Mouse (Mus musculus): Measurements from ENCODE around the gene Ttll5. TPM values are rescaled to one million over a fixed set of nuclear protein-coding genes. Genes with fewer than 3 reads are reported as not detected.

The Ttll5 gene
- polyA plus RNA-seq, 1 experiment from 2014 or later: 3.7 TPM

GRCm38 (mm10) chr12:85859511-85860189, 35.2 kb downstream of the Ttll5 start:
- H3K4me1 ChIP-seq (replicated peaks; ENCODE audit: control insufficient read depth, insufficient read depth): no peaks in the 10 kb centered on the region
- no peak overlapping the region for H3K4me2 ChIP-seq (replicated peaks; ENCODE audit: low read depth)
- H3K9me3 ChIP-seq (ENCODE audit: control insufficient read depth, low read length): no peaks in the 10 kb centered on the region
- no peaks in the 10 kb centered on the region for H3K36me3 ChIP-seq (ENCODE audit: control insufficient read depth, insufficient read depth, low read length)
- ATAC-seq (ENCODE audit: low FRiP score, low TSS enrichment) (no peak), DNase-seq (ENCODE audit: low spot score) (no peak)
- WGBS: 33% methylated on average over 3 of the region's 3 CpGs
- 0 out of 2 replicates have a peak overlapping the region, but pooled peaks have one; percentile 40 for H3K27ac ChIP-seq (replicated peaks)
- no peak overlapping the region for H3K9ac ChIP-seq (ENCODE audit: low read length)
- H3K27me3 ChIP-seq (ENCODE audit: control insufficient read depth, insufficient read depth, low read length): no peaks in the 10 kb centered on the region
- H3K4me3 ChIP-seq (ENCODE audit: low read depth, low read length): no peak overlapping the region
- TF ChIP-seq CTCF (IDR thresholded peaks at IDR 0.05; ENCODE audit: low read depth): no peak
- no peak for TF ChIP-seq EP300 (optimal IDR thresholded peaks at IDR 0.05)

GRCm38 (mm10) chr12:85862514-85862913, 38.1 kb downstream of the Ttll5 start:
- no peak for DNase-seq (ENCODE audit: low spot score)
- no peaks in the 10 kb centered on the region for H3K27me3 ChIP-seq (ENCODE audit: control insufficient read depth, insufficient read depth, low read length)
- no peaks in the 10 kb centered on the region for H3K36me3 ChIP-seq (ENCODE audit: control insufficient read depth, insufficient read depth, low read length)
- H3K27ac ChIP-seq (replicated peaks): no peak overlapping the region
- H3K4me1 ChIP-seq (replicated peaks; ENCODE audit: control insufficient read depth, insufficient read depth): no peaks in the 10 kb centered on the region
- H3K4me2 ChIP-seq (replicated peaks; ENCODE audit: low read depth): no peak overlapping the region
- no peaks in the 10 kb centered on the region for H3K9me3 ChIP-seq (ENCODE audit: control insufficient read depth, low read length)
- WGBS: 25% methylated on average over 2 of the region's 2 CpGs
- no peak for ATAC-seq (ENCODE audit: low FRiP score, low TSS enrichment)
- TF ChIP-seq EP300 (optimal IDR thresholded peaks at IDR 0.05): no peak
- no peak for TF ChIP-seq CTCF (IDR thresholded peaks at IDR 0.05; ENCODE audit: low read depth)
- H3K4me3 ChIP-seq (ENCODE audit: low read depth, low read length): no peak overlapping the region
- H3K9ac ChIP-seq (ENCODE audit: low read length): no peak overlapping the region

- H3K27ac ChIP-seq (replicated peaks): no peak overlapping the region
- DNase-seq (ENCODE audit: low spot score): no peak
- 71% methylated on average over 3 of the region's 3 CpGs for WGBS
These were observed 41.1 kb downstream of the Ttll5 start for GRCm38 (mm10) chr12:85865526-85865925.

GRCm38 (mm10) chr12:85866624-85867023, 42.2 kb downstream of the Ttll5 start:
- Histone ChIP-seq H3K27me3 (ENCODE audit: control insufficient read depth, insufficient read depth, low read length) (no peaks in the 10 kb centered on the region), H3K36me3 (ENCODE audit: control insufficient read depth, insufficient read depth, low read length) (no peaks in the 10 kb centered on the region), H3K9me3 (ENCODE audit: control insufficient read depth, low read length) (no peaks in the 10 kb centered on the region), H3K4me1 (replicated peaks; ENCODE audit: control insufficient read depth, insufficient read depth) (no peaks in the 10 kb centered on the region; the same call in none of the 2 replicates), H3K4me2 (replicated peaks; ENCODE audit: low read depth) (no peak overlapping the region), H3K27ac (replicated peaks) (no peak overlapping the region), H3K4me3 (ENCODE audit: low read depth, low read length) (no peak overlapping the region), H3K9ac (ENCODE audit: low read length) (no peak overlapping the region)
- peak; percentile 93 for ATAC-seq (ENCODE audit: low FRiP score, low TSS enrichment)
- DNase-seq (ENCODE audit: low spot score): peak; percentile 64
- 53% methylated on average over 4 of the region's 4 CpGs for WGBS
- TF ChIP-seq EP300 (optimal IDR thresholded peaks at IDR 0.05) (no peak), CTCF (IDR thresholded peaks at IDR 0.05; ENCODE audit: low read depth) (no peak)

More at GRCm38 (mm10) chr12:85865526-85865925, 41.1 kb downstream of the Ttll5 start:
- no peak for ATAC-seq (ENCODE audit: low FRiP score, low TSS enrichment)
- Histone ChIP-seq H3K4me1 (replicated peaks; ENCODE audit: control insufficient read depth, insufficient read depth) (no peaks in the 10 kb centered on the region; the same call in none of the 2 replicates), H3K36me3 (ENCODE audit: control insufficient read depth, insufficient read depth, low read length) (no peaks in the 10 kb centered on the region), H3K9me3 (ENCODE audit: control insufficient read depth, low read length) (no peaks in the 10 kb centered on the region), H3K4me3 (ENCODE audit: low read depth, low read length) (no peak overlapping the region), H3K4me2 (replicated peaks; ENCODE audit: low read depth) (no peak overlapping the region), H3K27me3 (ENCODE audit: control insufficient read depth, insufficient read depth, low read length) (no peaks in the 10 kb centered on the region), H3K9ac (ENCODE audit: low read length) (no peak overlapping the region)
- TF ChIP-seq EP300 (optimal IDR thresholded peaks at IDR 0.05) (no peak), CTCF (IDR thresholded peaks at IDR 0.05; ENCODE audit: low read depth) (peak; percentile 73)

- Histone ChIP-seq H3K27me3 (ENCODE audit: control insufficient read depth, insufficient read depth, low read length) (no peaks in the 10 kb centered on the region), H3K9ac (ENCODE audit: low read length) (no peak overlapping the region), H3K36me3 (ENCODE audit: control insufficient read depth, insufficient read depth, low read length) (no peaks in the 10 kb centered on the region), H3K9me3 (ENCODE audit: control insufficient read depth, low read length) (no peaks in the 10 kb centered on the region), H3K4me2 (replicated peaks; ENCODE audit: low read depth) (no peak overlapping the region), H3K4me3 (ENCODE audit: low read depth, low read length) (no peak overlapping the region), H3K27ac (replicated peaks) (no peak overlapping the region), H3K4me1 (replicated peaks; ENCODE audit: control insufficient read depth, insufficient read depth) (no peaks in the 10 kb centered on the region; the same call in none of the 2 replicates)
- no peak for DNase-seq (ENCODE audit: low spot score)
- no peak for TF ChIP-seq EP300 (optimal IDR thresholded peaks at IDR 0.05)
- TF ChIP-seq CTCF (IDR thresholded peaks at IDR 0.05; ENCODE audit: low read depth): peak; percentile 51
- ATAC-seq (ENCODE audit: low FRiP score, low TSS enrichment): no peak
These were observed 42.7 kb downstream of the Ttll5 start for GRCm38 (mm10) chr12:85867125-85867524.

GRCm38 (mm10) chr12:85869423-85869822, 45.0 kb downstream of the Ttll5 start:
- Histone ChIP-seq H3K4me3 (ENCODE audit: low read depth, low read length) (no peak overlapping the region), H3K9ac (ENCODE audit: low read length) (no peak overlapping the region), H3K36me3 (ENCODE audit: control insufficient read depth, insufficient read depth, low read length) (no peaks in the 10 kb centered on the region), H3K27ac (replicated peaks) (no peak overlapping the region), H3K4me2 (replicated peaks; ENCODE audit: low read depth) (no peak overlapping the region), H3K9me3 (ENCODE audit: control insufficient read depth, low read length) (no peaks in the 10 kb centered on the region), H3K27me3 (ENCODE audit: control insufficient read depth, insufficient read depth, low read length) (no peaks in the 10 kb centered on the region), H3K4me1 (replicated peaks; ENCODE audit: control insufficient read depth, insufficient read depth) (no peaks in the 10 kb centered on the region; the same call in none of the 2 replicates)
- TF ChIP-seq EP300 (optimal IDR thresholded peaks at IDR 0.05) (no peak), CTCF (IDR thresholded peaks at IDR 0.05; ENCODE audit: low read depth) (peak; percentile 20; the same call in 1 of the 2 replicates)
- ATAC-seq (ENCODE audit: low FRiP score, low TSS enrichment): peak; percentile 72; the same call in 1 of the 2 replicates
- 30% methylated on average over 6 of the region's 6 CpGs for WGBS
- DNase-seq (ENCODE audit: low spot score): peak; percentile 39

Measured in stomach, postnatal 0 days (tissue).